Mouse (Mus musculus) cortical plate, adult 2 months (tissue): ENCODE results near the gene Itga11. TPM values are rescaled to one million over a fixed set of nuclear protein-coding genes. Genes with fewer than 3 reads are reported as not detected.
"Not testable (repeated sequence)": the region's sequence is repeated elsewhere in the genome, so short reads cannot be mapped to it uniquely, and the experiment has no call there.

Experiments
- H3K27ac ChIP-seq: fragments of 200-500 bp; 2 replicates; pipeline ENCODE4 v1.5.1; 2012; ENCODE audit warnings: low read length, control low read depth, inconsistent platforms; ENCODE audit not compliant: insufficient read depth
- H3K4me1 ChIP-seq: fragments of 200-500 bp; 2 replicates; pipeline ENCODE4 v1.6.1; 2011; ENCODE audit warnings: low read length; ENCODE audit not compliant: control insufficient read depth, insufficient read depth
- H3K4me3 ChIP-seq: fragments of 200-500 bp; 2 replicates; pipeline ENCODE4 v1.5.1; 2011; ENCODE audit warnings: mild to moderate bottlenecking, low read length, control low read depth; ENCODE audit not compliant: insufficient read depth
- CTCF ChIP-seq: fragments of 200-500 bp; IDR thresholded peaks from 2 replicates; pipeline ENCODE4 v1.5.1; 2011; ENCODE audit warnings: mild to moderate bottlenecking, control low read depth, low read length; ENCODE audit not compliant: insufficient read depth; ENCODE audit errors: extremely low read depth
- POLR2A ChIP-seq: fragments of 200-500 bp; IDR thresholded peaks from 2 replicates; pipeline ENCODE4 v1.6.1; 2011; ENCODE audit warnings: mild to moderate bottlenecking, low read length, control low read depth; ENCODE audit not compliant: insufficient read depth; ENCODE audit errors: extremely low read depth
- polyA plus RNA-seq: library from polyadenylated mRNA; depleted of rRNA; stranded (reverse); fragments of >200 nt; gene quantifications from 2 replicates; pipeline ENCODE4 v1.2.3, GENCODE M21; 2012

Gene Itga11
- polyA plus RNA-seq, 1 experiment = 0.67 TPM

GRCm38 (mm10) chr9:62654336-62654735 lies 23.3 kb upstream of the Itga11 start:
- H3K4me1 ChIP-seq = no peaks in the 10 kb centered on the region
- TF ChIP-seq POLR2A = no peak
- TF ChIP-seq CTCF = no peak
- no peak overlapping the region for H3K4me3 ChIP-seq
- H3K27ac ChIP-seq = no peak overlapping the region

GRCm38 (mm10) chr9:62658016-62658415 lies 19.6 kb upstream of the Itga11 start:
- Histone ChIP-seq H3K27ac (no peak overlapping the region), H3K4me3 (no peak overlapping the region), H3K4me1 (no peaks in the 10 kb centered on the region)
- TF ChIP-seq POLR2A (no peak), CTCF (no peak)

GRCm38 (mm10) chr9:62659026-62659425 lies 18.6 kb upstream of the Itga11 start:
- Histone ChIP-seq H3K4me3 (no peak overlapping the region), H3K4me1 (no peaks in the 10 kb centered on the region), H3K27ac (no peak overlapping the region)
- TF ChIP-seq CTCF (no peak), POLR2A (no peak)

GRCm38 (mm10) chr9:62660971-62661370 lies 16.7 kb upstream of the Itga11 start:
- not testable (repeated sequence) for H3K4me3 ChIP-seq, H3K27ac ChIP-seq, H3K4me1 ChIP-seq
- 0 out of 2 replicates have a peak, but pooled peaks have one; percentile 3 for TF ChIP-seq CTCF

- TF ChIP-seq POLR2A = no peak
These were observed 14.2 kb upstream of the Itga11 start for GRCm38 (mm10) chr9:62663443-62663842.

DNA sequence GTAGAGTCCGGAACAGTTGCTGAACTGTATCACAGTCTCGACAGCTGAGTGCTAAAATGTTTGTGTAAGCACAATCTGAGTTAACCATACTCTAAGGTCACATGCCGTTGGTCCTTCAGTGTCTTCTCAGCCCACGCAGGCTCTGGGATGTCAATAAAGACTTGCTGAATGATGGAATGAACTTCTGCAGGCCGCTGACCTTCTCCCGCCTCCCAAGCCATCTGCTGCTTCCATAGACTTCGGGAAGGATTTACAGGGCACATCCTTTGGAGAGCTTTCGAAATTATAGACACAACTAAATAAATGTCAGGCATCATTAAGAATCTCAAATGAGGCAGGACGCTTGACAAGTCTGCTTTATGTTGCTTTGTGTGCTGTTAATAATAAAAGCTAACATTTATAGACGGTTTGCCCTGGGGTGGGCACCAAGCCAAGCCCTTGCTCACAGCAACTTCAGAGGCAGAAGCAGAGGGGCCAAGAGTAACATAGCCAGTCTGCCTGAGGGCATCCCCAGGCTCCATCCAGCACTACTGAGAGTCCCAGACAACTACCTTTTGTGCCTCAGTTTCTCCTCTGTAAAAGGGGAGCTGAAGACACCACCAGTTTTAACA lies 13.4 kb upstream of the Itga11 start:
- no peaks in the 10 kb centered on the region for H3K4me1 ChIP-seq
- no peak overlapping the region for H3K27ac ChIP-seq
- TF ChIP-seq CTCF (no peak), POLR2A (no peak)
- H3K4me3 ChIP-seq = no peak overlapping the region

More at GRCm38 (mm10) chr9:62663443-62663842, 14.2 kb upstream of the Itga11 start:
- no peak overlapping the region for H3K27ac ChIP-seq
- no peak overlapping the region for H3K4me3 ChIP-seq
- no peaks in the 10 kb centered on the region for H3K4me1 ChIP-seq

- Histone ChIP-seq H3K4me1 (no peaks in the 10 kb centered on the region), H3K4me3 (no peak overlapping the region), H3K27ac (no peak overlapping the region)
- TF ChIP-seq CTCF (no peak), POLR2A (no peak)
These were observed 11.7 kb upstream of the Itga11 start for GRCm38 (mm10) chr9:62665892-62666291.

- Histone ChIP-seq H3K4me3 (no peak overlapping the region), H3K4me1 (no peaks in the 10 kb centered on the region), H3K27ac (no peak overlapping the region)
- no peak for TF ChIP-seq POLR2A
- no peak for TF ChIP-seq CTCF
These were observed 9.1 kb upstream of the Itga11 start for GRCm38 (mm10) chr9:62668503-62668902.

DNA sequence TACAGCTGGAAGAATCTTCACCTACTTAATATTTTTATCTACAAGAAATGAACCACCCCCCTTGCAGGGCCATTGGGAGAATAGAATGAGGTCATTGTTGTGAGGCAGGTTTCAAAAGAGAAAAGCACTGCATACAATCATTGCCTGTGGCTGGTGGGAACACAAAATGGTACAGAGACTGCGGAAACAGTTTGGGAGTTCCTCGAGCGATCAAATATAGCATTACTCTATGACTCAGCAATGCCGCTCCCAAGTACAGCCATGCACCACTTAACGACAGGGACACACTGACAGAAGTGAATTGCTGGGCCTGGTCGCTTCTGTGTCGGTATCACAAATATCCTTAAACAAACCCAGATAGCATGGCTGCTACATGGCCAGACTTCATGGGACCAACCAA lies 4.4 kb upstream of the Itga11 start:
- Histone ChIP-seq H3K27ac (no peak overlapping the region), H3K4me3 (no peak overlapping the region), H3K4me1 (no peaks in the 10 kb centered on the region)
- TF ChIP-seq CTCF (no peak), POLR2A (no peak)

- no peak for TF ChIP-seq CTCF
- no peak for TF ChIP-seq POLR2A
- Histone ChIP-seq H3K4me1 (no peaks in the 10 kb centered on the region), H3K4me3 (no peak overlapping the region), H3K27ac (no peak overlapping the region)
These were observed 2.5 kb upstream of the Itga11 start for GRCm38 (mm10) chr9:62675172-62675571.

- Histone ChIP-seq H3K27ac (no peak overlapping the region), H3K4me1 (no peaks in the 10 kb centered on the region), H3K4me3 (peak overlapping the region; percentile 23; the same call in 1 of the 2 replicates)
- TF ChIP-seq POLR2A (no peak), CTCF (no peak)
These were observed 1.0 kb downstream of the Itga11 start for GRCm38 (mm10) chr9:62678550-62679155.

GRCm38 (mm10) chr9:62679398-62679797 lies 1.8 kb downstream of the Itga11 start:
- Histone ChIP-seq H3K4me3 (no peak overlapping the region), H3K4me1 (no peaks in the 10 kb centered on the region), H3K27ac (no peak overlapping the region)
- TF ChIP-seq POLR2A (no peak), CTCF (no peak)
